Mouse (Mus musculus) adrenal gland, adult 18-20 months (tissue): ENCODE measurements around the gene Gm10563. TPM values are rescaled to one million over a fixed set of nuclear protein-coding genes. Genes with fewer than 3 reads are reported as not detected.

ENCODE experiments used
- DNase-seq, 2 experiments: peaks; one replicate each; pipeline ENCODE4 v3.0.0; 2021 to 2022; ENCODE audit warnings: low spot score in 2 of 2
- total RNA-seq, 2 experiments: library from RNA; stranded (reverse); gene quantifications; 1 replicate in 1 of 2; 2 replicates in 1 of 2; pipeline ENCODE4 v1.2.3; 2021

Gene Gm10563
- total RNA-seq, 2 experiments from 2014 or later, result not detected

- DNase-seq, result no peak
Measured at GRCm38 (mm10) chr4:155653451-155654182, 8.4 kb upstream of the Gm10563 start.

- DNase-seq, result no peak
Measured at GRCm38 (mm10) chr4:155653086-155653450, 7.9 kb upstream of the Gm10563 start, which contains the start of gene Mmp23. Mmp23 (minus strand) TSS chr4:155653384.

- DNase-seq, result no peak
Measured at GRCm38 (mm10) chr4:155652283-155653085, 7.3 kb upstream of the Gm10563 start.

- no peak for DNase-seq
Measured at GRCm38 (mm10) chr4:155651553-155652269, 6.5 kb upstream of the Gm10563 start.

DNA sequence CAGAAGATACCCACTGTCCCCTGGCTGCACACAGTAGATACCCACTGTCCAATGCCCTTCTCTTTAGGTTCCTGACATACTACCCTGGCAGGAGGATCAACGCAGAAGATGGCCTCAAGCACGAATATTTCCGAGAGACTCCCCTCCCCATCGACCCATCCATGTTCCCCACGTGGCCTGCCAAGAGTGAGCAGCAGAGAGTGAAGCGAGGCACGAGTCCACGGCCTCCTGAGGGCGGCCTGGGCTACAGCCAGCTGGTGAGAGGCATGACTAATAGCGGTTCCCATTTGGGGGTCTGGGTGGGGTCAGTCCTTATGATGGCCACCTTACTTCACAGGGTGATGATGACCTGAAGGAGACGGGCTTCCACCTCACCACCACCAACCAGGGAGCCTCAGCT is 4.1 kb upstream of the Gm10563 start:
- no peak for DNase-seq

GRCm38 (mm10) chr4:155645721-155646120 is 513 bp upstream of the Gm10563 start:
- no peak for DNase-seq

GRCm38 (mm10) chr4:155643531-155643930 is 1.7 kb downstream of the Gm10563 start:
- no peak for DNase-seq

DNA sequence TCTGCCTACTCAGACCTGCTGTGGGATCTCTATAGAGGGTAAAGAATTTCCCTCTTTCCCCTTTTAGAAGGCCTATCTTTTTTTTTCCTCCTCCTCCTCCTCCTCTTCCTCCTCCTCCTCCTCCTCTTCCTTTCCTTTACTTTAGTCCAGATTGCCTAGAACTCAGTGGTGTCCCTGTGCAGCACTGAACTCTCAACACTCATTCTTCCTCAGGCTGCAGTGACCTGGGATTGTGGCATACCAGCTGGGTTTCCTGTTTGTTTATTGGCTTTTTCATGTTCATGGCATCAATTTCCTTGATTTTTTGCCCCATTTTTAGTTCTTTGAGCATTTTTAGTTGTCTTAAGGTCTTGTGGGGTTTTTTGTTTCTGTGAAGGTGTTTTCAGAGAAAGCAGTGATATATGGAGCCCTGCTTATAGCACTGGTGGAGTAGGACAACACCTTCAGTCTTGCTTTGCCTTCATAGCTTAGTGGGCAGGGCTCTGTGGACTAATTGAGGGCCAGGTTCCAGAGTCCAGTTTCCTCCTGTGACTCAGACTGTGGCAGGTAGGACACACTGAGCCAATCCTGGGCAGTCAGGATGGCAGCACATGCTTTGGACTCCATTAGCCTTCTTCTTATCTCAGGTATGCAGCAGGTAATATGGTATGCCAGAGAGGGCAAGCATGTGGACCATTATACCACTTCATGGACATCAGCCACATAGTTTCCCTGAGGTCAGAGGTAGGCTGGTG is 9.3 kb downstream of the Gm10563 start:
- no peak for DNase-seq

GRCm38 (mm10) chr4:155630267-155630666 is 14.9 kb downstream of the Gm10563 start:
- DNase-seq, result no peak

DNA sequence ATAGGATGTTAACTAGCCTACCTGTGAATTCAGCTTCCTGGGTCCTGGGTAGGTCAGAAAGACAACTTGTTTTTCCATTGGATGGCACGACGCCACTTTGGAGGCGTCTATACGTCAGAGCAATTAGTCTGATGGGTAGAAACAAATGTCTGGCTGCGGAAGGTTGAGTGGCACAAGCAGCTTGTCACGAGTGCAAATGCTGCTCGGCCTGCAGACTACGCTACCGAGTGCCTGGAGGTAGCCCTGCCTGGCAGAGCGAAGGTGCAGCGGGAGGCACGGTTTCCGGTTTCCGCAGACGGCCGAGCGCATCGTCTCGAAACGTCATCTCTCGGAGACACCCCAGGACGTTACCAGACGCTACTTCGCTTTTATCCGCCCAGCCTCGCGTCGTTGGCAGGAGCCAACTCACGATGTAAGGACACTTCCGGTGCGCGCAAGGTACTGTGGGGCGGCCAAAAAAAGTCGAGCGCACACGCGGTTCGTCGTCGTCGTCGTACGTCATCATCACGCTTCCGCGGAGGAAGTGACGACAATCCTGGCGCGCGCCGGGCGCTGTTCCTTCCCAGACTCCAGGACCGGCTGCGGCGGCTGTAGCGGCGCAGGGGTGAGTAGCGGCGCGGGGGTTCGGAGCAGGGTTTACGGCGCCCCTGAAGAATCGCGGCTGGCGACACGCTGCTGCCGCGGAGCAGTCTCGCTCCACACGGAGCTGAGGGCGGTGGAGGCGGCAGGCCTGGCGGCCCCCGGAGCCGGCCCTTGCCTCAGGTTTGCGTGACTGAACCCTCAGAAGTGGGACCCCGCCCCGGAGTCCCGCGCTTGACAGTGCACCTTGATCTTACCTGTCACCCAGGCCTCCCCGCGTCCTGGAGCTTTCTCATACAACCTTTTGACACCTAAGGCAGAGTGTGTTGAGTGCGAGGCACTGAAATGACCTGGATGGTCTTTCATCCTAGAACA is 20.6 kb downstream of the Gm10563 start, which contains the start of gene Cdk11b:
TSS of gene Cdk11b (plus strand) at position 517 of the 954 bp plus-strand sequence.
- peak; percentile 93 to 95 for DNase-seq

GRCm38 (mm10) chr4:155618321-155618720 is 26.9 kb downstream of the Gm10563 start:
- no peak for DNase-seq

DNA sequence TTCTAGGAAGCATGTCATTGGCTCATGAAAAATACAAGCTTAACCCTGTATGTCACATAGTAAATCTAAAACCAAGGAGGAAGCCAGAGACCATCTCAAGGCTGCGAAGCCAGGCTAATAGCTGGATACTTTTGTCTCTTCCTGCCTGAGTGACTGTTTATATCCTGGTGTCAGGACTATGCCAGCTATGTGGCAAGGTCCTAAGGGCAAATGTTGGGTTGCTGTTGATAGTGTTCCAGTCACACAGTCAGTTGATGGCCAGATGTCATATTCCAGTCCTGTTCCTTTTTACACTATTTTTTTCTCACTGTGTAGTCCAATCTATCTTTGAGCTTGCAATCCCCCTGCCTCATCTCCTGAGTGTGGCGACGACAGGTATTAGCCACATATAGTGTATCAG is 31.9 kb downstream of the Gm10563 start:
- DNase-seq, result no peak

DNA sequence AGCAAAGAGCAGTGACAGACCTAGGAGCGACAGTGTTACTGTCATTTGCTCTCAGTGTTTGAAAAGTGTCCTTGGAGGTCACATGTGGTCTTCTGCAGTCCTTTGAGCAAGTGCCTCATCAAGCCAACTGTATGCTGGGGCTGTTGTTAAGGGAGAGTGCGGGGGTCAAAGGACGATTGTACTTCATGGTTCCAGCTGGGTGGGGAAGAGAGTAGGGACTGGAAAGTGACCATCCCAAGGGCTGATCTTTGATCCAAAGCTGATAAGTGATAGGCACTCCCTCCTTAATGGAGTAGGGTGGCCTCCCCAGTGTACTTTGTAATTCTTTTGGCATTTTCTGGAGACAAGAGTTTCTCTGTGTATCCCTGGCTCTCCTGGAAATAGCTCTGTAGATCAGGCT is 33.3 kb downstream of the Gm10563 start:
- DNase-seq, result no peak

DNA sequence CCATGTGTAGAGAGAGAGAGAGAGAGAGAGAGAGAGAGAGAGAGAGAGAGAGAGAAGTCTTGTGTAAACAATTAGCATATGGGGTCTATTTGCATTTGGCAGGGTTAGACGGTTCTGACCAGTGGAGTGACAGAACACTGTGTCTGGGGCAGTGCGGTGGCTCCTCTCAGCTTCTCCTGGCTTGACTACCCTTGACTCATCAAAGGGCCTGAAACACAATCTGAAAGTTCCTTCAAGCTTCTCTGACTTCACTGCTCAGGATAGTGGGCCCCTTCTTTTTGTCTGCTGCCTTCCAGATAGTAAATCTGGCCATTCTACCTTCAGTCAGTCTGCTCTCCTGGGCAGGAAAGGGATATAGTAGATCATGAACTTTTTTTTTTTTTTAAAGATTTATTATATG is 38.4 kb downstream of the Gm10563 start:
- no peak for DNase-seq

DNA sequence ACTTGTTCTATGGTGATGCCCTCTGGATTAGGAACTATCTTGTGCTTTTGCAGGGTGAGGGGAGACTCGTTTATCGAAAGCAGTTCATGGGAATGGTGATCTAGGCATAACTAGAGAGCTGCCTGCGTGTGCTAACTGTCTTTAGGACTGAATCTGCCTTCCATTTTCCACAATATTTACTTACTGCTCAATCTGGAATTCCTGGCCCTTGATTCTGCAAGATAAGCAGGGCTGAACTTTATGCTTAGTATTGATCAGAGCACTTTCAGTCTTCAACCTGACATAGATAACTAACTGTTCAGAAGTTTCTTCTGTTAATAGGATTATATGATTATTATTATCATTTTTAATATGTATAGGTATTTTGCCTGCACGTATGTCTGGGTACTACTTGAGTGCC is 40.1 kb downstream of the Gm10563 start:
- DNase-seq, result no peak

DNA sequence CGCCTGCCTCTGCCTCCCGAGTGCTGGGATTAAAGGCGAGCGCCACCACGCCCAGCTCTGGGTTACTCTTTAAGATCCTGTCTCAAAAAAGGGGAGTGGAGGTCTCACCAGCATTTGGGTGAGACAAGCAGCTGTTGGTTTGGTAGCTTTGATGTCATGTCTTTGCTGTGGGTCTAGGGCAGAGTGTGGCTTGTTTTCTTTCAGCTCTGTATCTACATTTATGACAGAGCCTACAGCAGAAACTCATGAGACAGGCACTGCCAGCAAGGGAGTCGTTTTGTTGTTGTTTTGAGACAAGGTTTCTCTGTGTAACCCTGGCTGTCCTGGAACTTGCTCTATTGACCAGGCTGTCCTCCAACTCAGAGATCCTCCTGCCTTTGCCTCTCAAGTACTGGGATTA is 41.4 kb downstream of the Gm10563 start:
- no peak for DNase-seq

- DNase-seq, result no peak
Measured at GRCm38 (mm10) chr4:155602753-155603152, 42.5 kb downstream of the Gm10563 start.

DNA sequence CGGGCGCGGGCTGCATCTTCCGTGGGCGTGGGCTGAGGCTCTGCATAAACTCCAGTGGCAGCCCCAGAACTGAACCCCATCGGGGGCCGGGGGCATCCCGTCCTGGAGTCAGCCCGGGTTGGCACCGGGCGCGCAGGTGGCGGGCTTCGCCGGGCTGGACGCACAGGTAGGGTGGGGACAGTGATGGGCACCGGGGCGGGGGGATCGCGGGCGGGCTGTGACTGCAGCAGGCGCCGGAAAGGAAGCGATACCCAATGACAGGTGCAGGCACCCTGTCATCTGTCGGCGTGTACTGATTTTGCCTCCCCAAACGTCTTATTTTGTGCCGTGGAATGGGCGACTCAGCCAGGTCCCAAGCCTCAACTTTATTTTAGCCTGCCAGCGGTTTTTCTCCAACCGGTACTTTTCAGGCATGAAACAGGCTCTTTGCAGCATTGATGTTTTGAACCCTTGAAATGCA is 43.2 kb downstream of the Gm10563 start:
- no peak for DNase-seq

GRCm38 (mm10) chr4:155601091-155601996 is 43.9 kb downstream of the Gm10563 start, which contains the start of gene Slc35e2:
Slc35e2 (plus strand) TSS chr4:155601416.
- DNase-seq, result peak; percentile 85 to 89
